Mouse (Mus musculus) heart, embryonic 11.5 days (tissue): ENCODE measurements at regions not wholly inside any gene's neighbourhood (a gene's known extent, or its start where the extent isn't known, plus 50 kb on each side); places are given as distances from the start of the nearest gene placed in this dataset.
A peak's percentile ranks its signal among the peaks of the same experiment; 100 is the strongest.

Experiments used
- ATAC-seq: fragments of 200-750 bp; cut with Nextera tagmentation; replicated peaks from 2 replicates; pipeline ENCODE4 v1.8.0; 2017; ENCODE audit warnings: moderate library complexity; ENCODE audit not compliant: insufficient number of reproducible peaks, low FRiP score, low TSS enrichment
- H3K27ac ChIP-seq: fragments of 300-500 bp; sonication (generic); 2 replicates; pipeline ENCODE4 v1.5.1; 2014; ENCODE audit warnings: mild to moderate bottlenecking, low read depth, low read length
- H3K27me3 ChIP-seq: fragments of 300-500 bp; sonication (generic); 2 replicates; pipeline ENCODE4 v1.6.1; 2014; ENCODE audit warnings: mild to moderate bottlenecking, low read length, mixed read lengths; ENCODE audit not compliant: control insufficient read depth, insufficient read depth
- H3K36me3 ChIP-seq: fragments of 300-500 bp; sonication (generic); 2 replicates; pipeline ENCODE4 v1.6.1; 2014; ENCODE audit warnings: mild to moderate bottlenecking, low read length, moderate library complexity, mixed read lengths; ENCODE audit not compliant: control insufficient read depth, insufficient read depth
- H3K4me1 ChIP-seq: fragments of 300-500 bp; sonication (generic); 2 replicates; pipeline ENCODE4 v1.6.1; 2014; ENCODE audit warnings: low read length; ENCODE audit not compliant: control insufficient read depth, insufficient read depth
- H3K4me2 ChIP-seq: fragments of 300-500 bp; sonication (generic); 2 replicates; pipeline ENCODE4 v1.6.1; 2014; ENCODE audit warnings: mild to moderate bottlenecking, moderate library complexity
- H3K4me3 ChIP-seq: fragments of 300-500 bp; sonication (generic); 2 replicates; pipeline ENCODE4 v1.5.1; 2014; ENCODE audit warnings: low read depth, low read length
- H3K9ac ChIP-seq: fragments of 300-500 bp; sonication (generic); 2 replicates; pipeline ENCODE4 v1.6.1; 2014; ENCODE audit warnings: mild to moderate bottlenecking, low read depth, low read length, moderate library complexity
- H3K9me3 ChIP-seq: fragments of 300-500 bp; sonication (generic); replicated peaks from 2 replicates; pipeline ENCODE4 v1.6.1; 2016; ENCODE audit warnings: low read length; ENCODE audit not compliant: control insufficient read depth
- WGBS: fragments of 180-500 bp; shearing (Covaris S2); extraction: QIAGEN DNeasy Blood & Tissue Kit; methylation state at CpG from one replicate; pipeline ENCODE4 v1.1.7; 2014; ENCODE audit not compliant: insufficient replicate concordance; 5-methylcytosine and 5-hydroxymethylcytosine counted together

GRCm38 (mm10) chr3:36340889-36341533 lies 118.9 kb upstream of the Qrfpr start:
- ATAC-seq = no peak
- WGBS = 62% methylated on average over 6 of the region's 6 CpGs
- H3K4me1 ChIP-seq = no peaks in the 10 kb centered on the region
- H3K9me3 ChIP-seq = no peaks in the 10 kb centered on the region
- no peak overlapping the region for H3K4me3 ChIP-seq
- no peaks in the 10 kb centered on the region for H3K27me3 ChIP-seq
- no peaks in the 10 kb centered on the region for H3K36me3 ChIP-seq
- no peak overlapping the region for H3K4me2 ChIP-seq
- H3K27ac ChIP-seq = no peak overlapping the region
- H3K9ac ChIP-seq = no peak overlapping the region

- no peaks in the 10 kb centered on the region for H3K36me3 ChIP-seq
- no peaks in the 10 kb centered on the region for H3K27me3 ChIP-seq
- no peaks in the 10 kb centered on the region for H3K4me1 ChIP-seq
- H3K4me3 ChIP-seq = no peak overlapping the region
- ATAC-seq = no peak
- H3K27ac ChIP-seq = no peak overlapping the region
- H3K4me2 ChIP-seq = no peak overlapping the region
- no peaks in the 10 kb centered on the region for H3K9me3 ChIP-seq
- no peak overlapping the region for H3K9ac ChIP-seq
- WGBS = 88% methylated on average over 5 of the region's 5 CpGs
Measured at GRCm38 (mm10) chr3:36339656-36340055, 117.5 kb upstream of the Qrfpr start.

GRCm38 (mm10) chr3:36334279-36334678 lies 112.2 kb upstream of the Qrfpr start:
- Histone ChIP-seq H3K4me1 (no peaks in the 10 kb centered on the region), H3K9ac (no peak overlapping the region), H3K9me3 (no peaks in the 10 kb centered on the region), H3K27me3 (no peaks in the 10 kb centered on the region), H3K4me3 (no peak overlapping the region), H3K27ac (no peak overlapping the region), H3K36me3 (no peaks in the 10 kb centered on the region), H3K4me2 (no peak overlapping the region)
- no peak for ATAC-seq
- 71% methylated on average over 5 of the region's 5 CpGs for WGBS

- Histone ChIP-seq H3K27ac (no peak overlapping the region), H3K4me1 (no peaks in the 10 kb centered on the region), H3K4me3 (no peak overlapping the region), H3K4me2 (no peak overlapping the region), H3K9me3 (no peaks in the 10 kb centered on the region), H3K9ac (no peak overlapping the region), H3K27me3 (no peaks in the 10 kb centered on the region), H3K36me3 (no peaks in the 10 kb centered on the region)
- no peak for ATAC-seq
- 85% methylated on average over 6 of the region's 6 CpGs for WGBS
Measured at GRCm38 (mm10) chr3:36332016-36332415, 109.9 kb upstream of the Qrfpr start.

GRCm38 (mm10) chr3:36330656-36331055 lies 108.5 kb upstream of the Qrfpr start:
- Histone ChIP-seq H3K36me3 (no peaks in the 10 kb centered on the region), H3K9me3 (no peaks in the 10 kb centered on the region), H3K27me3 (no peaks in the 10 kb centered on the region), H3K9ac (no peak overlapping the region), H3K4me2 (no peak overlapping the region), H3K4me3 (no peak overlapping the region), H3K27ac (no peak overlapping the region), H3K4me1 (no peaks in the 10 kb centered on the region)
- no peak for ATAC-seq
- 15% methylated on average over 9 of the region's 9 CpGs for WGBS

- no peak overlapping the region for H3K4me3 ChIP-seq
Measured at GRCm38 (mm10) chr3:36329631-36330030, 107.5 kb upstream of the Qrfpr start.

GRCm38 (mm10) chr3:36328927-36329326 lies 106.8 kb upstream of the Qrfpr start:
- no peaks in the 10 kb centered on the region for H3K36me3 ChIP-seq
- no peak overlapping the region for H3K4me3 ChIP-seq
- no peaks in the 10 kb centered on the region for H3K27me3 ChIP-seq
- ATAC-seq = no peak
- 68% methylated on average over 2 of the region's 2 CpGs for WGBS
- no peaks in the 10 kb centered on the region for H3K9me3 ChIP-seq
- H3K4me2 ChIP-seq = no peak overlapping the region
- no peak overlapping the region for H3K9ac ChIP-seq
- no peak overlapping the region for H3K27ac ChIP-seq
- no peaks in the 10 kb centered on the region for H3K4me1 ChIP-seq

More at GRCm38 (mm10) chr3:36329631-36330030, 107.5 kb upstream of the Qrfpr start:
- Histone ChIP-seq H3K4me1 (no peaks in the 10 kb centered on the region), H3K27ac (no peak overlapping the region), H3K9me3 (no peaks in the 10 kb centered on the region), H3K36me3 (no peaks in the 10 kb centered on the region), H3K4me2 (no peak overlapping the region), H3K9ac (no peak overlapping the region), H3K27me3 (no peaks in the 10 kb centered on the region)
- ATAC-seq = no peak
- WGBS = 81% methylated on average over 7 of the region's 7 CpGs

GRCm38 (mm10) chr3:36318635-36319034 lies 96.5 kb upstream of the Qrfpr start:
- H3K4me2 ChIP-seq = no peak overlapping the region
- ATAC-seq = no peak
- H3K4me1 ChIP-seq = no peaks in the 10 kb centered on the region
- H3K9ac ChIP-seq = no peak overlapping the region
- H3K27me3 ChIP-seq = no peaks in the 10 kb centered on the region
- no peaks in the 10 kb centered on the region for H3K36me3 ChIP-seq
- H3K27ac ChIP-seq = no peak overlapping the region
- H3K9me3 ChIP-seq = no peaks in the 10 kb centered on the region
- H3K4me3 ChIP-seq = no peak overlapping the region

- Histone ChIP-seq H3K27me3 (no peaks in the 10 kb centered on the region), H3K4me1 (no peaks in the 10 kb centered on the region), H3K4me3 (no peak overlapping the region), H3K27ac (no peak overlapping the region), H3K9me3 (no peaks in the 10 kb centered on the region), H3K4me2 (peak overlapping the region; percentile 56; the same call in 1 of the 2 replicates), H3K9ac (no peak overlapping the region), H3K36me3 (no peaks in the 10 kb centered on the region)
- 19% methylated on average over 3 of the region's 3 CpGs for WGBS
- no peak for ATAC-seq
Measured at GRCm38 (mm10) chr3:36311337-36311736, 89.2 kb upstream of the Qrfpr start.
